Comparison of ENCODE assay signal across 8 mouse cellular contexts in the genomic region with DNA sequence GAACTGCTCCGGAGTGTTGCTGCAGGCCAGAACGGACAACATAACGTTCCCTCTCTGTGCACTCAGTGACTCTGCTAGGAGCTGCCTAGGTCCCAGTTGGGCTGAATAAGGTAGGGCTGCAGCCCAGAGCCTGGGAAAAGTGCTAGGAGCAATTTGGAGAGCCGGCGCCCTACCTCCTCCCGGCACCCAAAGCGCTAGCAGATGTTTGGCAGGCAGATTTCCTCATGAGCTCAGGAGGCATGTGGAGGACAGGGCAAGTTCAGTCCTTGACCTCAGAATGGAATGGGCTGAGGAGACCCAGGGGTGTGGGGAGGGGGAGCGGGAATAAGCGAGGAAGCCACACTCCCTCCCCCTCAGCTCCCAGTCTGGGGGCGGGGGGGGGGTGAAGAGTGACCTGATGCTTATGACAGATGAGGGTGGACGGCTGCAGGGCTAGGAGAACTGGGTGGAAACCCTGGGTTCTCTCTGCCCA.
DNase-seq lines count a peak whose midpoint lies in the region; ATAC-seq lines count a peak whose summit lies in the region.

No protein-coding gene starts in this region.

- H3K4me2 ChIP-seq in hindbrain, embryonic 16.5 days (ENCODE audit: low read length), result no peak overlapping the region
- H3K4me2 ChIP-seq in embryonic facial prominence, embryonic 11.5 days (ENCODE audit: low read depth, low read length), result no peak overlapping the region
- H3K4me2 ChIP-seq in heart, embryonic 11.5 days, result no peak overlapping the region

- H3K4me3 ChIP-seq in hindbrain, embryonic 10.5 days, result no peak overlapping the region
- no peak overlapping the region for H3K4me3 ChIP-seq in hindbrain, embryonic 16.5 days (ENCODE audit: low read length)
- no peak overlapping the region for H3K4me3 ChIP-seq in embryonic facial prominence, embryonic 11.5 days (ENCODE audit: low read depth, low read length)
- no peak overlapping the region for H3K4me3 ChIP-seq in heart, embryonic 11.5 days (ENCODE audit: low read depth, low read length)
- no peak overlapping the region for H3K4me3 ChIP-seq in limb, embryonic 10.5 days

- no peaks in the 10 kb centered on the region for H3K36me3 ChIP-seq in hindbrain, embryonic 10.5 days
- H3K36me3 ChIP-seq in hindbrain, embryonic 16.5 days (ENCODE audit: control insufficient read depth, insufficient read depth, low read length), result no peaks in the 10 kb centered on the region
- no peaks in the 10 kb centered on the region for H3K36me3 ChIP-seq in embryonic facial prominence, embryonic 11.5 days (replicated peaks; ENCODE audit: control insufficient read depth, insufficient read depth, low read depth, low read length)
- no peaks in the 10 kb centered on the region for H3K36me3 ChIP-seq in heart, embryonic 11.5 days (ENCODE audit: control insufficient read depth, insufficient read depth, low read length)
- H3K36me3 ChIP-seq in limb, embryonic 10.5 days, result no peaks in the 10 kb centered on the region

- H3K4me1 ChIP-seq in hindbrain, embryonic 10.5 days (replicated peaks), result peaks cover 27% of the 10 kb centered on the region
- H3K4me1 ChIP-seq in hindbrain, embryonic 16.5 days (ENCODE audit: control insufficient read depth, insufficient read depth, low read depth, low read length), result no peaks in the 10 kb centered on the region
- no peaks in the 10 kb centered on the region; the same call in 1 of the 2 replicates for H3K4me1 ChIP-seq in embryonic facial prominence, embryonic 11.5 days (ENCODE audit: control insufficient read depth, insufficient read depth, low read length)
- peaks cover 8% of the 10 kb centered on the region for H3K4me1 ChIP-seq in heart, embryonic 11.5 days (ENCODE audit: control insufficient read depth, insufficient read depth, low read length)
- peaks cover 23% of the 10 kb centered on the region for H3K4me1 ChIP-seq in limb, embryonic 10.5 days

- H3K9me3 ChIP-seq in hindbrain, embryonic 10.5 days, result no peaks in the 10 kb centered on the region
- no peaks in the 10 kb centered on the region for H3K9me3 ChIP-seq in hindbrain, embryonic 16.5 days (ENCODE audit: control insufficient read depth, low read length)
- no peaks in the 10 kb centered on the region for H3K9me3 ChIP-seq in embryonic facial prominence, embryonic 11.5 days (replicated peaks; ENCODE audit: control insufficient read depth, low read length)
- H3K9me3 ChIP-seq in heart, embryonic 11.5 days (replicated peaks; ENCODE audit: control insufficient read depth, low read length), result no peaks in the 10 kb centered on the region
- H3K9me3 ChIP-seq in limb, embryonic 10.5 days (replicated peaks), result no peaks in the 10 kb centered on the region

- H3K27ac ChIP-seq in hindbrain, embryonic 10.5 days, result peak overlapping the region; percentile 26; the same call in 1 of the 2 replicates
- H3K27ac ChIP-seq in hindbrain, embryonic 16.5 days (ENCODE audit: low read depth, low read length), result no peak overlapping the region
- no peak overlapping the region for H3K27ac ChIP-seq in embryonic facial prominence, embryonic 11.5 days (replicated peaks; ENCODE audit: low read depth, low read length)
- H3K27ac ChIP-seq in heart, embryonic 11.5 days (ENCODE audit: low read depth, low read length), result no peak overlapping the region
- H3K27ac ChIP-seq in limb, embryonic 10.5 days, result peak overlapping the region; percentile 50

- no peak for ATAC-seq in hindbrain, embryonic 16.5 days
- 0 out of 2 replicates have a peak, but pooled peaks have one; percentile 41 for ATAC-seq in embryonic facial prominence, embryonic 11.5 days (replicated peaks; ENCODE audit: insufficient number of reproducible peaks, low FRiP score, low TSS enrichment, low read depth)
- 0 out of 2 replicates have a peak, but pooled peaks have one; percentile 25 for ATAC-seq in heart, embryonic 11.5 days (replicated peaks; ENCODE audit: insufficient number of reproducible peaks, low FRiP score, low TSS enrichment)

- H3K27me3 ChIP-seq in hindbrain, embryonic 10.5 days (ENCODE audit: insufficient read depth, poor library complexity, severe bottlenecking), result no peaks in the 10 kb centered on the region
- H3K27me3 ChIP-seq in hindbrain, embryonic 16.5 days (replicated peaks; ENCODE audit: control insufficient read depth, insufficient read depth, low read length), result no peaks in the 10 kb centered on the region
- no peaks in the 10 kb centered on the region for H3K27me3 ChIP-seq in embryonic facial prominence, embryonic 11.5 days (ENCODE audit: control insufficient read depth, insufficient read depth, low read length)
- no peaks in the 10 kb centered on the region for H3K27me3 ChIP-seq in heart, embryonic 11.5 days (ENCODE audit: control insufficient read depth, insufficient read depth, low read length)
- no peaks in the 10 kb centered on the region for H3K27me3 ChIP-seq in limb, embryonic 10.5 days (ENCODE audit: low read depth, poor library complexity, severe bottlenecking)

- no peak for DNase-seq in hindbrain, embryonic 10.5 days (ENCODE audit: low spot score)
- peak; percentile 59 for DNase-seq in embryonic facial prominence, embryonic 11.5 days (ENCODE audit: low spot score)
- DNase-seq in limb, embryonic 10.5 days (ENCODE audit: low spot score), result peak; percentile 33
- DNase-seq in adrenal gland, adult 8-10 months, result no peak
- no peak for DNase-seq in left cerebral cortex, postnatal 25 days (ENCODE audit: low spot score in 2 of 2)
- DNase-seq in left cerebral cortex, postnatal 14 days (ENCODE audit: low spot score in 2 of 2), result no peak

- no peak overlapping the region for H3K9ac ChIP-seq in hindbrain, embryonic 16.5 days (ENCODE audit: low read depth, low read length)
- H3K9ac ChIP-seq in embryonic facial prominence, embryonic 11.5 days (replicated peaks; ENCODE audit: low read length), result no peak overlapping the region
- no peak overlapping the region for H3K9ac ChIP-seq in heart, embryonic 11.5 days (ENCODE audit: low read depth, low read length)

- intact Hi-C loops in left cerebral cortex, postnatal 25 days (cut with DNase I), result no loop called here
- intact Hi-C loops in left cerebral cortex, postnatal 14 days (cut with DNase I), result no loop called here

- WGBS in hindbrain, embryonic 10.5 days, result 71% methylated on average over 11 of the region's 11 CpGs
- WGBS in hindbrain, embryonic 16.5 days, result 72% methylated on average over 9 of the region's 11 CpGs
- 35% methylated on average over 10 of the region's 11 CpGs for WGBS in embryonic facial prominence, embryonic 11.5 days
- WGBS in heart, embryonic 11.5 days (ENCODE audit: insufficient replicate concordance), result 41% methylated on average over 11 of the region's 11 CpGs
- WGBS in limb, embryonic 10.5 days, result 40% methylated on average over 11 of the region's 11 CpGs

Comparison
In these comparisons a context has a peak if more than half of its experiments do, and no peak if none do; other contexts are left out.
1. H3K27ac ChIP-seq: peak in hindbrain, embryonic 10.5 days (single experiment) and limb, embryonic 10.5 days (single experiment); none in hindbrain, embryonic 16.5 days (single experiment), embryonic facial prominence, embryonic 11.5 days (single experiment) and heart, embryonic 11.5 days (single experiment).
2. DNase-seq: peak in embryonic facial prominence, embryonic 11.5 days (single experiment) and limb, embryonic 10.5 days (single experiment); none in hindbrain, embryonic 10.5 days (single experiment), adrenal gland, adult 8-10 months (single experiment), left cerebral cortex, postnatal 25 days (0 of 2) and left cerebral cortex, postnatal 14 days (0 of 2).